Mouse (Mus musculus): Measurements from ENCODE around the gene Foxq1.

DNA sequence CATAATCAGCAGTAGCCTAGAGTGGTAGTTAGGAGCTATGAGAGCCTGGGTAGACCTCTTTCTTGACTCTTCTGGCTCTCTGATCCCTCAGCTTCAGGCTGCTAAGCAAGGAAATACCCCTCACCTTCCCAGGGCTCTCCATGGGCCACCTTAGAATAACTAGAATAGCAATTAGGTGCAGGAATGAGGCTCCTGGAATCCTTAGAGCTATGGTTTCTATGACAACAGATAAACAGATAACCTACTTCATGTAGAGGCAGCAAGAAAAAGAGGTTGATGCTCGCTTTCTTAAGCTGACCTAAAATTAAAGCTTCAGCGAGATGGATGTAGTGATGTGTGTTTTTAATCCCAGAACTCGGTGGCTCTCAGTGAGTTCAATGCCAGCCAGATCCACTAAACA, 18.7 kb downstream of the Foxq1 start:
- TF ChIP-seq CTCF (IDR thresholded peaks at IDR 0.05; ENCODE audit: borderline replicate concordance, control insufficient read depth, extremely low read depth, insufficient read depth, low read length, poor library complexity) = no peak
- TF ChIP-seq POLR2A (IDR thresholded peaks at IDR 0.05; ENCODE audit: control insufficient read depth, extremely low read depth, insufficient read depth, low read length, poor library complexity) = no peak

All from thymus, adult 2 months (tissue).